Mouse (Mus musculus) kidney, adult 2 months (tissue): ENCODE data around the gene Dock7.

Experiments
- CTCF ChIP-seq: fragments of 200-500 bp; conservative IDR thresholded peaks from 2 replicates; pipeline ENCODE4 v1.5.1; 2011; ENCODE audit warnings: low read depth, mild to moderate bottlenecking, control low read depth, low read length, moderate library complexity, mixed read lengths; ENCODE audit not compliant: insufficient read depth, insufficient read length
- POLR2A ChIP-seq: fragments of 200-500 bp; IDR thresholded peaks from one replicate; pipeline ENCODE4 v1.6.1; 2011; ENCODE audit warnings: low read depth, low read length, control low read depth

DNA sequence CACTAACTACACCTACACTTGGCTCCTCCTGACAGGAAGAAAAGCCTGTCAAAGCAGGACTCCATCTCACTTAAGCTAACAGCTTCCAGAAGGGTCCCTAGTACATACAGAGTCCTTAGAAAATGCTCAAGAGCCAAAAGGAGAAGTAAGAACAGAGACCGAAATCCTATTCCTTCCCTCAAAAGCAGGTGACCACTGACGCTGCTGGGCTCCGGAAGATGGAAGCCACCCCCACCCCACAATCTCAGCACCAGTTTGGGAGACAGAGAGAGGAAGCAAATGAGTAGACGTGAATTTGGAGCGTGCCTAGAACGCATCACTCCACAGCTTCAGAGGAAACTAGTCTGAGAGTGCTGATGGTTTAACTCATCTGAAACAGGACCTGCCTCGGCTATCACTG lies 20.0 kb downstream of the Dock7 start:
- TF ChIP-seq CTCF (no peak), POLR2A (no peak)
